Mouse (Mus musculus) cerebellum, adult 9-11 months (tissue): ENCODE data around the gene Pfn3.
"Not testable (repeated sequence)": the region's sequence is repeated elsewhere in the genome, so short reads cannot be mapped to it uniquely, and the experiment has no call there.

Experiments
- DNase-seq: peaks from one replicate; pipeline ENCODE4 v3.0.0; 2022

Pfn3 gene

GRCm38 (mm10) chr13:55414743-55415380 lies at the start of gene Pfn3:
Gene Pfn3, minus strand, starts transcription at chr13:55415232.
- peak; percentile 16 for DNase-seq

DNA sequence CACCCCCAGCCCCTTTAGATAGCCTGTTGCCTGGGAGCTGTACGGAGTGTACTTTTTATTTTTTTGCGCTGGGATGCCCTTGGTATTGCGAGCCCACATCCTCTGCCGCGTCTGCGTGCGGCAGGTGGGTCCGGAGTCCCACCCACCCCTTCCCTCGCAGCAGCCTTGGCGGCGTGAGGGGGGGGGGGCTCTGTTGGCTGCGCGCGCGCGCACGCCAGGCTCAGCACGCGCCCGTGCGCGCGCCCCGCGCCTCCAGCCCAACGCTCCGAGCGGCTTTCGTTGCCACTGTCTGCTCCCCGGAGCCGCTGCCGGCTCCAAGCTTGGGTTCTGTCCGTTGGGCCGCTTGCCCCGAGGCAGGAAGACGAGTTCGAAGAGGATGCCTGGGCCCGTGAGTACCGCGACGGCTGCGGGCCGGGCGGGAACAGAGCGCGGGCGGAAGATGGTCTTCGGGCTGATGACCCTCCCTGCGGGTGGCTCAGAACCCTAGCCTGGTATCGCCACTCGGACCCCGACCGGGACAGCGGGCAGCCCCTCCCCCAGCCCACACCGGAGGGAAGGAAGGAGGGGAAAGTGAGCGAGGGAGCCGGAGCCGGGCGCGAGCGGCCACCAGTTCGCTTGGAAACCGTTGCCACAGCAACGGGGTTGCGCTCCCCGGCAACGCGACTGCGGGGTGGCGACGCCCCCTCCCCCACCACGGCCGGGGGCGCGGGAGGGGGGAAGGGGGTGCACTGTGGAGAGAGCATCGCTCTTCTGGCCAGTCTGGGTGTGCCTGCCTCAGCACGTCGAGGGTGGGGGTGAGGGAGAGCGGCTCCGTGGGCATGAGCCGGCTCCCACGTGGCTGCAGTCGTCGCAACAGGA lies 49.2 kb upstream of the Pfn3 start, which contains the start of gene Prr7:
Prr7 (plus strand) TSS at position 241 of the 858 bp plus-strand sequence.
- peak; percentile 67 for DNase-seq

- DNase-seq, result peak; percentile 40
Observed at GRCm38 (mm10) chr13:55463399-55464026, 48.5 kb upstream of the Pfn3 start.

DNA sequence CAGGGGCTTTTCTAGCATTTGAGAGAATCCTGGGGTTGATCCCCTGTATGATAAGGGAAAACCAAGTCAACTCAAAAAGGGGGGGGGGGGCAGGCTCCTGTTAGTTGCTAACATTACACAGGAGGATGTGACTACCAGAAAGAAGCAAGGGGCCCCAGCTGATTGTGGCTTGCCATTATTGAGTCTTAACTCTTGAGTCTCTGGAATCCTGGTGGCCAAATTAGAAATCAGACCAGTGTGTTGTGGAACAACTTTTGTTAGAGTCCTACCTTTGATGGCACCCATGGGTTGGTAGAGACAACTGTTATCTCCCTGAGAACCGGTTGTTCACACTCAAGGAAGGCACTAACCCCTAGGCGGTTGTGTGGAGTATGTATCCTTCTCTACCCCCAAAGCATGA lies 47.9 kb upstream of the Pfn3 start:
- no peak for DNase-seq

GRCm38 (mm10) chr13:55451785-55452549 lies 36.9 kb upstream of the Pfn3 start:
- DNase-seq, result peak; percentile 21

DNA sequence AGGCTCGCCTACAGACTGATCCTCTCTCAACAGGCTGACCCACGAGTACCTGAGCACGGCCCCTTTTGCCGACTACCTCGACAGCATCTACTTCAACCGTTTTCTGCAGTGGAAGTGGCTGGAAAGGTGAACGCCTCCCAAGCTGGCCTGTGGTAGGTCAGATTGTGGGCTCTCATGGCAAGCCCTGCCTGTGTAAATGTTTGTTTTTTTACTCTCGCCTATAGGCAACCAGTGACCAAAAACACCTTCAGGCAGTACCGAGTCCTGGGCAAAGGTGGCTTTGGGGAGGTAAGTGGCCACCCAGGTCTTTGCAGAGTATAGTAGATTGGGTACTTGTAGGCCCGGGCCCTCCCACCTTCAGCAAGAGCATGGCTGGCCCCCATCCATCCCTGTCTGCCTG lies 36.3 kb upstream of the Pfn3 start:
- DNase-seq, result no peak

DNA sequence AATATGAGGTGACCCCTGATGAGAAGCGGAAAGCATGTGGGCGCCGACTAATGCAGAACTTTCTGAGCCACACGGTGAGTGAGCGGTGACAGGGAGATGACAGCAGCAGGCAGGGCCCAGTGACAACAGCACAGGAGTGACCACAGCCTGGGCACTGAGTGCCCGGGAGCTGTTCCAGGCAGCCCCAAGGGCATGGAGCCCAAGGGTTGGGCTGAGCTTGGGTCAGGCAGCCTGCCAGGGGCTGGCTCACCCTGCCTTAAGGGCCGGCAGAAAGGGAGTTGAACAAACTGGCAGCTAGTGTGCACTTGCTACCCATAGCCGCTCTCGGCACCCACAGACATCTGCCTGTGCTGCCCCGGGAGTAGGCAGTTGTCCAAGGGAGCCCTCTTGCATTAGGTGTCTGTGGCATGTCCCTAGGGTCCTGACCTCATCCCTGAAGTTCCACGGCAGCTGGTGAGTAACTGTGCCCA lies 35.5 kb upstream of the Pfn3 start:
- DNase-seq, result peak; percentile 63

DNA sequence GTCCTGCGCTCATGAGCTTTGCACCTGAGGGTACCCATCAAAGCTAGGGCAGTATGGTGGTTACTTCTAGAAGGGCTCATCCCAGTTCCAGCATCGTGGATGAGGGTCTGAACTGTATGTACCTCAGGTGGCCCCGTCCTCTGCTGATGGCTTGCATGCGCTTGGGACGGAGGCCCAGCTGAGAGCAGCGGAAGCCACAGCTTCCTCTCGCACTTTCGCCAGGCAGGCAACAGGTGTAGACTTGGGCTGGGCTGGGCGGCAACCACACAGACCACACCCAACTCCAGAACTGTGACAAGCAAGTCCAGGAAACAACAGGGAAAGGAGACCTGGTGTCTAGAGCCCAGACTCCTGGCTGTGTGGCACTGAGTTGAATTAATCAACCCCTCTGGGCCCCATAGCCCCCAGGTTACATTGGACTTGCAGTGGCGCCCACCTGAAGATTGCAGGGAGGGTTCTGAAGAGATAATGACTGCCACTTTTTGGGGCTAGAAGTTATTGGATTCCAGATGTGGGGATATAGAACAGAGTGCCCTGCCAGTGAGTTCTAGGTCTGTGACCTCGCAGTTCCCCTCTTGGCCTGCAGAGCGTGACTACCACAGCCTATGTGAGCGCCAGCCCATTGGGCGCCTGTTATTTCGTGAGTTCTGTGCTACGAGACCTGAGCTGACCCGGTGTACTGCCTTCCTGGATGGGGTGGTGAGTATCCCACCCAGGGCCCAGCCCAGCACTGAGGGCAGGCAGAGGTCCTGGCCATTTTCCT lies 34.8 kb upstream of the Pfn3 start:
- DNase-seq, result peak; percentile 9

DNA sequence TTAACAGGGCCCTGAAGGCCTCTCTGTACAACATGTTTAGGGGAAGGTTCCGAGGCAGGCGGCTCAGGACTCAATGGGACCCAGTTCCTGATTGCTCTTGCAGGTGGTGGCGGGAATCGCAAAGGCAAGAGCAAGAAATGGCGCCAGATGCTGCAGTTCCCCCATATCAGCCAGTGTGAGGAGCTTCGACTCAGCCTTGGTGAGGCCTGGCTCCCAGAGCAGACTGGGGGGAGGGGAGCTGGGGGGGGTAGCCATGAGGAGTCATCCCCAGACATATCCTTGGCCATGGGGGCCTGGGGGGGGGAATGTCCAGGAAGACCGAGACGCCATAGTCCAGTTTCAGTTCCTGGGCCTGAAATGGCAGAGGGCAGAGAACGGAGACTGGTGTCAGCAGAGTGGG lies 34.2 kb upstream of the Pfn3 start:
- peak; percentile 23 for DNase-seq

- no peak for DNase-seq
Observed at GRCm38 (mm10) chr13:55448131-55448530, 33.1 kb upstream of the Pfn3 start.

DNA sequence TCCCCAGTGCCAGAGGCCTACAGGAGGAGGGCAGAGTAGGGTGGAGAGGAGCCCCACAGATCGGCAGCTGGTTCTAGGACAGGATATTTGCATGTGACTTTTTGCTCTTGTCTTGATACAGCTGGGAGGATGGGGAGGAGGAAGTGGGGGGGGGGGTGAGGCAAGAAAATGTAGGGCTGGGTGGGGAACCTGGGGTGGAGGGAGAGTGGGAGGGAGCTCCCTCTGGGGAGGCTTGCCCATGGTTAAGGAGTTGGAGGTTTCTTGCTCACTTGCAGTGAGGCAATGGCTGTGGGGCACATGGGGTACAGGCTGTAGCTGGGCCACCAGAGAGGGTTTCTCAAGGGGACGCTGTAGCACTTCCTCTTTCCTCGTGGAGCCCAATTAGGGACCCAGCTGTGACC lies 32.5 kb upstream of the Pfn3 start:
- peak; percentile 19 for DNase-seq

- peak; percentile 38 for DNase-seq
Observed at GRCm38 (mm10) chr13:55446483-55447105, 31.6 kb upstream of the Pfn3 start.

DNA sequence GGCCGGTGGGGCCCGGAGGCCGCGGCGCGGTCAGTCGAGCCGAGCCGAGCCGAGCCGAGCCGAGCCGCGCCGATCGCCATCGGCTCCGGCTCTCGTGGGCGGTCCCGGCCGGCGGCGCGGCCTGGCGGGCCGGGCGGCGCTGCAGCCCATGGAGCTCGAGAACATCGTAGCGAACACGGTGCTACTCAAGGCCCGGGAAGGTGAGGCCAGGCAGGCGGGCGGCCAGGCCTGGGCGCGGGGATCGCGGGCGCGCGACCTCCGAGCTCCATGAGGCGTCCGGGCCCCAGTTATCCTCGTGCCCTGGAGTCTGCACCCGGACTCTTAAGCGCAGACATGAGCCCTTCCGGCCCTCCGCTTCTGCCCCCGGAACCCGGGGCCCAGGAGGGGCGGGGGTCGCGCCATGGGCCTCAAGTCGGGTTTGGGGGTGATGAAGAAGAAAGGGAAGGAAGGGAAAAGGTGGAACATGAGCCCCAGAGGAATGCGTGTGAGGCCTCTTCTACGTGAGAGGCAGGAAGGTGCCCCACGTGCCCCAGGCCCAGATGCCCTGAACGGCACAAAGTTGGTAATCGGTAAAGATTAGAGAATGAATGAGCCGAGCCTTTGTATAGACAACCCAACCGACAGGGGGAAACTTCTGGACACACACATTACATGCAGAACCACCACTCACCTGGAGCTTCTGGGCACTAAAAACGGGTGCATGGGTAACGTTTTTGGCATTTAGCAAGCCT lies 30.5 kb upstream of the Pfn3 start:
- no peak for DNase-seq

DNA sequence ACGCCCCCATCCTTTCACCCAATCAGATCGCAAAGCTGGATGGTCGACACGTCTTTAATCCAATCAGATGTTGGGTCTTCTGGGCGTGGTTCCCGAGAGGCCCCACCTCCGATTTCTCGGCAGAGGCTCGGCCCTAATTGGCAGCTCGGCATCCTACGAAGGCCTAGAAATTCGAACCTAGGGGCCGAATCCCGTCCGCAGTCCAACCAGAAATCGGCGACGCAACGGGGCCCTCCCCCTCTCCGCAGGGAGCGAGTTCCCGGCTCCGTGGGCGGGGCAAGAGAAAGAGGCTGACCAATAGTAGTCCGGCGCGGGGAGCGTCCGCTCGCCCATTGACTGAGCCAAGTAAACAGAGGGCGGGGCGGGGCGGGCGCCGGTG lies 29.9 kb upstream of the Pfn3 start, which contains the start of gene Grk6:
Grk6 (plus strand) TSS at position 136 of the 379 bp plus-strand sequence.
- peak; percentile 100 for DNase-seq

DNA sequence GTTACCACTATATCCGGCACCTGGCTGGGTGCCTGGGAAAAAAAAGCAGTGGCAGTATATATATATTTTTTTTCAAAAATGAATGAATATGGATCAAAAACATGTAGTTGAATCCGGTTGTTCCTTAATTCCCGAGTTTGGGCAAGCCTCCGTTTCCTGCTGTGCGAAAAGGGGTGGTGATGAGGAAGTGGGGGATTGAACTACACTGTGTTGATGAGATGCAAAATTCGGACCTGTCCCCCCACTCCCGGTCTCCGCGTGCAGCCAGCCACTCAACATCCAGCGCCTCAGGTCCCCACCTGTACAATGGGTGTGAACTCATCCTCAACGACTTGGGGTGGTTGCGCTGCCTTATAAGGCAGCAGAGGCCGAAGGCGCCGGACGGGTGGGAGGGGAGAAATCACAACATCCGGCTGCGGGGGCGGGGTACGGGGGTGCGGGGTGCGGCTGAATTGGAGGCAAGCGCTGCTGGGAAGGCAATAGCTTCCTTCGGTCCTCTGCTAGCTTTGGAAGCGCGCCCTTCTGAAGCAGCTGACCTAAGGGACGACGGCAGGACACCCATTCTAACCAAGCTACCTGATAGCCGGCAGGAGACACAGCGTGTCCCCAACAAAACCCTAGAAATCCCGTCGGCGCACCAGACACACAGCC lies 29.4 kb upstream of the Pfn3 start:
- no peak for DNase-seq

DNA sequence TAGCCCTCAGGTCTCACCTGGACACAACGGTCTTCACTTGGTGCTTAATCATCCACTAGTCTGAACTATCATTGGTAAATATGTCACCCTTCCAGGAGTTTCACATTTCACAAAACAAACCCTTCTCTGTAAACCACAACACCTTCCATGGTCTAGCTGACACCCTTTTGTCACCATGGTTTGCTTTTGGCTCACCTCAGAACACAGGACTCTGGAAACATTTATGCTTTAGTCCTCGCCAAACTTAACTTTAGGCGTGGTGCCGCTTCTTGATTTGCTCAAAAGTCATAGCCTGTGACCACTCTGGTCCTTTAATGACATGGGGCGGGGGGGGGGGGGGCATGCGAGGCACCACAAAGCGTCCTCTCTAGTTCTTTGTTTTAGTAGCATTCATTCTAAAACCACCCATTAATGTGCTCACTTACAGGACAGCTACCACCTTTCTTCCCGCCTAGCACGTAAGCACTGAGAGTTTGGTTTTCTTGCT lies 28.8 kb upstream of the Pfn3 start:
- DNase-seq, result no peak

GRCm38 (mm10) chr13:55437111-55437629 lies 22.1 kb upstream of the Pfn3 start:
- not testable (repeated sequence) for DNase-seq

DNA sequence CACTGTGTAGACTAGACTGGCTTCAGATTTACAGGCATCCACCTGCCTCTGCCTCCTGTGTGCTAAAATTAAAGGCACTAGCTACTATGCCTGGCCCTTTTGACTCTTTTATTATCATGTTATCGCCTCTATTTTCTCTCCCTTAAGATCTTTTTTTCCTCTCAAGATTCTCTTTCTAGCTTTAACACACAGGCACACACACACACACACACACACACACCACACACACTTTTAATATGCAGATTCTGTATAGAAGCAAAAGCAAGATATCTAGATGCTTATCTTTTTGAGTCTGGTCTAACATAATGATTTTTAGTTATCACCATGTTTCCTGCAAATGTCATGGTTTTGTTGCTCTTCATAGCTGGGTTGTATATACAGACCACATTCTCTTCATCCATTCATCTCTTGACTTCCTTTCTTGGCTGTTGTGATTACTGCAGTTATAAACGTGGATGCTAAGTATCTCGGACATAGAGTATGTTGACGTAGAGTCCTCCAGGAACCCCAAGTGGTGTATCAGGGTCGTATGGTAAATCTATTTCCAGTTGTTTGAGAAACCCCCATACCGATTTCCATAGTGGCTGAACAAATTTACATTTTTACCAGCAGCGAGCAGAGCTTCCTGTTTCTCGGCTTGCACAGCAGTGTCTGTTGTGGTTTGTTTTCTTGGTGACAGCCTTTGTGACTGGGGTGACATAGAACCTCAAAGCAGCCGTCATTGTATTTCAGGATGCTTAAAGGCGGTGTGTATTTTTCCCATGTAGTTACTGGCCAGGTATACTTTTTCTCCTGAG lies 17.1 kb upstream of the Pfn3 start:
- no peak for DNase-seq

GRCm38 (mm10) chr13:55430566-55430965 lies 15.5 kb upstream of the Pfn3 start:
- no peak for DNase-seq
